Mouse (Mus musculus) ES-Bruce4 (cell line): ENCODE results near the gene Gm26992. TPM values are rescaled to one million over a fixed set of nuclear protein-coding genes. Genes with fewer than 3 reads are reported as not detected.

ENCODE experiments used
- H3K27ac ChIP-seq: 2 replicates; pipeline ENCODE4 v1.5.1; 2012; ENCODE audit warnings: low read length, inconsistent platforms; ENCODE audit not compliant: insufficient read depth
- H3K27me3 ChIP-seq: 2 replicates; pipeline ENCODE4 v1.6.1; 2012; ENCODE audit warnings: mild to moderate bottlenecking, low read length, inconsistent platforms; ENCODE audit not compliant: control insufficient read depth, poor library complexity, insufficient read depth, severe bottlenecking
- H3K36me3 ChIP-seq: 2 replicates; pipeline ENCODE4 v1.6.1; 2012; ENCODE audit warnings: inconsistent platforms, mild to moderate bottlenecking, low read length, moderate library complexity; ENCODE audit not compliant: control insufficient read depth, poor library complexity, insufficient read depth, severe bottlenecking
- H3K4me1 ChIP-seq: one replicate; pipeline ENCODE4 v1.8.1; 2011; ENCODE audit warnings: low read length; ENCODE audit not compliant: control insufficient read depth, insufficient read depth
- H3K4me3 ChIP-seq: 2 replicates; pipeline ENCODE4 v1.5.1; 2011; ENCODE audit warnings: low read depth, mild to moderate bottlenecking, low read length
- H3K9ac ChIP-seq: 2 replicates; pipeline ENCODE4 v1.6.1; 2012; ENCODE audit warnings: low read depth, mild to moderate bottlenecking, inconsistent platforms; ENCODE audit not compliant: poor library complexity, severe bottlenecking
- H3K9me3 ChIP-seq: replicated peaks from 2 replicates; pipeline ENCODE4 v1.6.1; 2012; ENCODE audit warnings: mild to moderate bottlenecking, low read length, inconsistent platforms; ENCODE audit not compliant: control insufficient read depth, poor library complexity, insufficient read depth, severe bottlenecking
- CTCF ChIP-seq: IDR thresholded peaks from one replicate; pipeline ENCODE4 v1.8.1; 2011; ENCODE audit warnings: low read depth, low read length
- EP300 ChIP-seq: IDR thresholded peaks from 2 replicates; pipeline ENCODE4 v1.6.1; 2011; ENCODE audit warnings: low read depth, low read length; ENCODE audit not compliant: insufficient read depth
- POLR2A ChIP-seq: IDR thresholded peaks from one replicate; pipeline ENCODE4 v1.8.1; 2011; ENCODE audit warnings: low read length; ENCODE audit not compliant: insufficient read depth
- polyA plus RNA-seq: library from polyadenylated mRNA; stranded (reverse); fragments of >200 nt; gene quantifications from 2 replicates; pipeline ENCODE4 v1.2.4, GENCODE M21; 2011; ENCODE audit warnings: low read depth; ENCODE audit not compliant: missing spikeins, insufficient read depth, insufficient read length

Gene Gm26992
- polyA plus RNA-seq, 1 experiment: not detected

GRCm38 (mm10) chrX:103414167-103414566 lies 7.6 kb upstream of the Gm26992 start, which contains the start of gene Tsx:
Gene Tsx (plus strand): TSS chrX:103414467.
- H3K4me3 ChIP-seq: no peak within 1 kb of the TSS
- no peaks in the 10 kb centered on the region for H3K27me3 ChIP-seq
- TF ChIP-seq CTCF (no peak), EP300 (no peak)
- no peaks in the 10 kb centered on the region for H3K9me3 ChIP-seq
- H3K36me3 ChIP-seq: no peaks in the 10 kb centered on the region
- no peak within 1 kb of the TSS for H3K9ac ChIP-seq
- no peaks in the 10 kb centered on the region for H3K4me1 ChIP-seq
- no peak within 1 kb of the TSS for H3K27ac ChIP-seq

GRCm38 (mm10) chrX:103427677-103428076 lies 5.9 kb downstream of the Gm26992 start:
- Histone ChIP-seq H3K9me3 (no peaks in the 10 kb centered on the region), H3K27me3 (no peaks in the 10 kb centered on the region), H3K36me3 (no peaks in the 10 kb centered on the region), H3K4me1 (no peaks in the 10 kb centered on the region), H3K4me3 (no peak overlapping the region), H3K9ac (no peak overlapping the region; the same call in 1 of the 2 replicates), H3K27ac (no peak overlapping the region; the same call in 1 of the 2 replicates)
- TF ChIP-seq POLR2A: no peak
- TF ChIP-seq CTCF: no peak
- no peak for TF ChIP-seq EP300

- H3K27me3 ChIP-seq: no peaks in the 10 kb centered on the region
- H3K27ac ChIP-seq: peak overlapping the region; percentile 76
- no peaks in the 10 kb centered on the region for H3K4me1 ChIP-seq
- H3K9ac ChIP-seq: no peak overlapping the region
- no peaks in the 10 kb centered on the region for H3K36me3 ChIP-seq
- no peak overlapping the region; the same call in 1 of the 2 replicates for H3K4me3 ChIP-seq
- no peaks in the 10 kb centered on the region for H3K9me3 ChIP-seq
- TF ChIP-seq EP300 (peak; percentile 80), POLR2A (no peak)
These were observed 10.5 kb downstream of the Gm26992 start for GRCm38 (mm10) chrX:103432293-103432692.

- Histone ChIP-seq H3K36me3 (no peaks in the 10 kb centered on the region), H3K4me1 (peaks cover 1% of the 10 kb centered on the region), H3K27ac (peak overlapping the region; percentile 99), H3K27me3 (no peaks in the 10 kb centered on the region), H3K9me3 (no peaks in the 10 kb centered on the region), H3K4me3 (peak overlapping the region; percentile 38), H3K9ac (peak overlapping the region; percentile 56)
- TF ChIP-seq EP300 (peak; percentile 76), POLR2A (no peak), CTCF (no peak)
These were observed 16.2 kb downstream of the Gm26992 start for GRCm38 (mm10) chrX:103438023-103438422.

GRCm38 (mm10) chrX:103440803-103441202 lies 19.0 kb downstream of the Gm26992 start:
- Histone ChIP-seq H3K27me3 (no peaks in the 10 kb centered on the region), H3K36me3 (no peaks in the 10 kb centered on the region), H3K9ac (no peak overlapping the region), H3K27ac (no peak overlapping the region; the same call in 1 of the 2 replicates), H3K4me1 (peaks cover 1% of the 10 kb centered on the region), H3K9me3 (no peaks in the 10 kb centered on the region), H3K4me3 (no peak overlapping the region)
- no peak for TF ChIP-seq CTCF
- TF ChIP-seq POLR2A: no peak
- TF ChIP-seq EP300: no peak

GRCm38 (mm10) chrX:103443755-103444154 lies 21.9 kb downstream of the Gm26992 start:
- peak overlapping the region; percentile 16; the same call in 1 of the 2 replicates for H3K27ac ChIP-seq
- H3K9ac ChIP-seq: no peak overlapping the region
- H3K9me3 ChIP-seq: no peaks in the 10 kb centered on the region
- H3K4me1 ChIP-seq: peaks cover 1% of the 10 kb centered on the region
- no peaks in the 10 kb centered on the region for H3K27me3 ChIP-seq
- H3K36me3 ChIP-seq: no peaks in the 10 kb centered on the region
- H3K4me3 ChIP-seq: no peak overlapping the region
- no peak for TF ChIP-seq POLR2A
- TF ChIP-seq CTCF: no peak
- TF ChIP-seq EP300: no peak
